Mouse (Mus musculus) liver, embryonic 13.5 days (tissue): ENCODE results near the gene Erbb4. TPM values are rescaled to one million over a fixed set of nuclear protein-coding genes. Genes with fewer than 3 reads are reported as not detected.

Source experiments
- ATAC-seq: fragments of 200-750 bp; cut with Nextera tagmentation; 2 replicates; pipeline ENCODE4 v1.8.0; 2017; ENCODE audit warnings: low read depth, mild to moderate bottlenecking, moderate number of reproducible peaks, moderate library complexity
- DNase-seq: peaks from one replicate; pipeline ENCODE4 v3.0.0; 2022
- H3K27ac ChIP-seq: fragments of 300-500 bp; sonication (generic); 2 replicates; pipeline ENCODE4 v1.5.1; 2015; ENCODE audit warnings: moderate library complexity, mild to moderate bottlenecking, inconsistent platforms
- H3K27me3 ChIP-seq: fragments of 300-500 bp; sonication (generic); 2 replicates; pipeline ENCODE4 v1.6.1; 2015; ENCODE audit warnings: mild to moderate bottlenecking, inconsistent platforms
- H3K36me3 ChIP-seq: fragments of 300-500 bp; sonication (generic); 2 replicates; pipeline ENCODE4 v1.6.1; 2015; ENCODE audit warnings: mild to moderate bottlenecking, inconsistent platforms
- H3K4me1 ChIP-seq: fragments of 300-500 bp; sonication (generic); replicated peaks from 2 replicates; pipeline ENCODE4 v1.6.1; 2015; ENCODE audit warnings: inconsistent platforms
- H3K4me2 ChIP-seq: fragments of 300-500 bp; sonication (generic); 2 replicates; pipeline ENCODE4 v1.6.1; 2015; ENCODE audit warnings: inconsistent platforms, mild to moderate bottlenecking, moderate library complexity
- H3K4me3 ChIP-seq: fragments of 300-500 bp; sonication (generic); replicated peaks from 2 replicates; pipeline ENCODE4 v1.5.1; 2015; ENCODE audit warnings: mild to moderate bottlenecking, inconsistent platforms
- H3K9ac ChIP-seq: fragments of 300-500 bp; sonication (generic); 2 replicates; pipeline ENCODE4 v1.6.1; 2015; ENCODE audit warnings: mild to moderate bottlenecking, inconsistent platforms
- H3K9me3 ChIP-seq: fragments of 300-500 bp; sonication (generic); replicated peaks from 2 replicates; pipeline ENCODE4 v1.6.1; 2016; ENCODE audit warnings: inconsistent platforms
- WGBS: fragments of 180-500 bp; shearing (Covaris S2); methylation state at CpG from one replicate; pipeline ENCODE4 v1.1.7; 2015; ENCODE audit not compliant: insufficient replicate concordance; 5-methylcytosine and 5-hydroxymethylcytosine counted together
- polyA plus RNA-seq: library from polyadenylated mRNA; unstranded; fragments of >200 nt; fragmentation: Nextera tagmentation; extraction: Ambion mirVana; gene quantifications from 2 replicates; pipeline ENCODE4 v1.2.1, GENCODE M21; 2015

Gene Erbb4
- polyA plus RNA-seq, 1 experiment from 2014 or later = not detected

DNA sequence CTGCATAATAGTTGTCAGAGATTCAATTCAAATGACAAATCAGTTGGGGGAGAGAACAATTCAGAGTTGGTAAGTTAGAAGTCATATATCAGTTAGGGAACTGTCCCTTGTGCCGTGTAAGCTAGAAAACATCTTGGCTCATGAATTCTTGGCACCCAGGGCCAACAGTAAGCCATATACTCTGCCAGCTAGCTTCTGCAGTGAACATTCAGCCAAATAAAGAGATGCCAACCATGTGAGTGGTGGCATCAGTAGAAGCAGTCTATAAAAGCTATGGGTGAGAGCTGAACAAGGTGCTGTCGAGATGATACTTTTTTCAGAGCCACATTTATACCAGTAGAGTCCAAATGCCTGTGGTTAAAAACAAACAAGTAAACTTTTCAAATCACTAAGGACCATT, 973.4 kb downstream of the Erbb4 start:
- no peaks in the 10 kb centered on the region for H3K27me3 ChIP-seq
- no peak overlapping the region for H3K4me3 ChIP-seq
- no peak overlapping the region for H3K9ac ChIP-seq
- H3K4me1 ChIP-seq = no peaks in the 10 kb centered on the region
- no peaks in the 10 kb centered on the region for H3K36me3 ChIP-seq
- ATAC-seq (no peak), DNase-seq (no peak)
- no peak overlapping the region for H3K27ac ChIP-seq
- WGBS = 65% methylated on average over 2 of the region's 2 CpGs
- no peaks in the 10 kb centered on the region for H3K9me3 ChIP-seq
- no peak overlapping the region for H3K4me2 ChIP-seq

DNA sequence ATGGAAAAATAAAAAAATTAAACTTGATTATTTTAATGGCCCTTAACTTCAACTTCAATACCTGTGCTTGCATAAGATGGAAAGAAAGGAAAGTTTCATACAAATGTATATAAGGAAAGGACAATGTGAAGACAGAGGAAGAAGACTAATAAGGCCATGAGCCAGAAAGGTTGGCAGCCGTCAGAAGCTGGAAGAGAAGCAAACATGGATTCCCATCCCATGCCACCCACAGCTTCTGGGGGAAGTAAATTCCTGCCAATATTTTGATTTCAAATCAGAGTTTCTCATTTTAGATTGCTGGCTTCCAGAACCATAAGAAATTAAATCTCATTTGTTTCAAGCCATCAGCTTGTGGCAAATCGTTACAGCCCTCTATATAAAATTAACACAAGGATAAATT, 984.3 kb downstream of the Erbb4 start:
- H3K27ac ChIP-seq = no peak overlapping the region
- 70% methylated on average over 2 of the region's 2 CpGs for WGBS
- no peak overlapping the region for H3K4me2 ChIP-seq
- no peaks in the 10 kb centered on the region for H3K27me3 ChIP-seq
- no peak for DNase-seq
- ATAC-seq = no peak
- H3K36me3 ChIP-seq = no peaks in the 10 kb centered on the region
- H3K4me1 ChIP-seq = no peaks in the 10 kb centered on the region
- H3K9ac ChIP-seq = no peak overlapping the region
- H3K9me3 ChIP-seq = no peaks in the 10 kb centered on the region
- H3K4me3 ChIP-seq = no peak overlapping the region

DNA sequence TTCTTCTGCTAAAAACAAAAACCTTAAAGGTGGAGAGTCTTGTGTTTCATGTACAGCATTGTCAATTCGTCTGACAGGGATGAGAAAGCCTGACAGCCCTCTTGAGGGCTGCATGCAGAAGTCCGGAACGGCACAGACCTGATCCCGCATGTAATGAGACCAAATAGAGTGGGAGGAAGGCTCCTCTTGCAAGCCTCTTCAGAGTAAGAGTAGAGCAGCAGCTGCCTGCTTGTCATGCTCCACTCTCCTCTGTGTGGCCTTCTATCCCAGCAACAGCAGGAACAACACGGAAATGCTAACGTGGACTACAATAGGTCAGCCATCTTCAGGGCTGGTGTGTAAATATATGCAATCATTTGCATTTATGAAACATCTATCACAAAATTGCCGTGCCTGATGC, 987.5 kb downstream of the Erbb4 start:
- H3K27me3 ChIP-seq = no peaks in the 10 kb centered on the region
- ATAC-seq = no peak
- no peaks in the 10 kb centered on the region for H3K9me3 ChIP-seq
- H3K36me3 ChIP-seq = no peaks in the 10 kb centered on the region
- H3K4me1 ChIP-seq = no peaks in the 10 kb centered on the region
- no peak overlapping the region for H3K4me3 ChIP-seq
- 58% methylated on average over 7 of the region's 7 CpGs for WGBS
- H3K27ac ChIP-seq = no peak overlapping the region
- no peak overlapping the region for H3K9ac ChIP-seq
- no peak overlapping the region for H3K4me2 ChIP-seq
- DNase-seq = no peak

DNA sequence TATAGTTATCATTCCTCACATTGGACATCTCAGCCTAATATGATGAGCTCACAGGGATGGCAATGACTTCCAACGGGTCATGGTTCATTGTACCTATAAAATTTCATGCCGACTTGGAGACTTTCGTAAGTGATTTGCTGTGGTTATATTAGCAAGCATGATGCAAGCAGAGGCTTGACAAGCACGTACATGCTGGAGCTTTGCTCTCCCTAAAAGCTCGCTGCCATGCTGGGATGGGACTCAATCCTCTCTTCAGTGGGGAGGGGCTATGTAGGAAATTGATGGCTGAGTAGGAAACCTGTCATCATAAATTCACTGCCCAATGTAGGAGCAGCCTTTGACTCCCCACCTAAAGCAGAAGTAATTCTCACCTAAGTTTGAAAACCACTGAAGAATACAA, 992.1 kb downstream of the Erbb4 start:
- Histone ChIP-seq H3K27ac (no peak overlapping the region), H3K9ac (no peak overlapping the region), H3K27me3 (no peaks in the 10 kb centered on the region), H3K9me3 (no peaks in the 10 kb centered on the region), H3K4me2 (no peak overlapping the region), H3K36me3 (no peaks in the 10 kb centered on the region), H3K4me1 (no peaks in the 10 kb centered on the region), H3K4me3 (no peak overlapping the region)
- DNase-seq (no peak), ATAC-seq (no peak)
- 67% methylated on average over 5 of the region's 5 CpGs for WGBS

DNA sequence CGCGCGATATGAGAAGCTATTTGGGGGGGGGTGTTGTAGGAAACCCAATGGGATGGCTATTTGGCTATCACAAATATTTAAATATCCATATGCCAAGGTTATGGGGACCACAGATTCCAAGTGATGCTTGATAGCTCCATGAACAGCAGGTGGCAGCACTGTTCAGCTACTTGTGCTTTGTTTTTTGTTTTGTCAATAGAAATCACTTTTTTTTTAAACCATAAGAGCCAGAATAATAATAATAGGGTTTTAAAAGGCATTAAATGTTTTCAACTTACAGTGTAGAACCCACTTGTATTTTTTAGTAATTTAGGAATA, 1001.4 kb downstream of the Erbb4 start:
- 48% methylated on average over 3 of the region's 3 CpGs for WGBS
- no peak for ATAC-seq
- Histone ChIP-seq H3K9ac (no peak overlapping the region), H3K4me2 (no peak overlapping the region), H3K27me3 (no peaks in the 10 kb centered on the region), H3K4me3 (no peak overlapping the region), H3K9me3 (no peaks in the 10 kb centered on the region), H3K27ac (no peak overlapping the region), H3K4me1 (no peaks in the 10 kb centered on the region), H3K36me3 (no peaks in the 10 kb centered on the region)
- DNase-seq = no peak

DNA sequence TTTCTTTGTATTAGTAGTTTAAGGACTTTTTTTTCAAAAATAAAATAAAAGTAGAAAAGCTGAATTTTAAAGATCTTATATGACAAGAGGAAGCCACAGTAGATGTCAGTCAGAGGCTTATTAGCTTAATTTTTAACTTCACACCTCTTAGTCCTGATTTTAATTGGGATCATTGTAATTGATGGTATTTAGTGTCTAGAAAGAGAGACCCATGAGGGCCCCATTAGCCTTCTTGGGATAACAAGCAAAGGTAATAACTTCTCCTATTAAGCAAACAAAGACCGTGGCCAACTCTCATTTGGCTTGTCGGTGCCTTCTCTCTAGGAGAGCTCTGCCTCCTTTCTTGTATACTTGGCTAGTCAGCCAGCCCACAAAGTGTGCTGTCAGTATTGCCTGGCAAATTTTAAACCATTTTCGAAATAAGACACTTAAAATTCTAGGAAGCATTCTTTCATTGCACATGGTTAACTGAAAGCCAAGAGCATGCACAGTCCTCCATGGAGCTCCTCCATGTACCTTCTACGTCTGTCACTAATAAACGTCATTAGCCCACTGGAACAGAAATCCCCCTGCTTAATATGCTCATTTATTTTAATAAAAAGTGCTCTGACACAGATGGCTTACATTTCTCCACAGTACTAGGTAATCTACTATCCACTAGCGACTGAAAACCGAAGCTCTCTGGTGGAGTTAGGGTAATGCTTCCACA, 1001.9 kb downstream of the Erbb4 start:
- Histone ChIP-seq H3K4me3 (no peak overlapping the region), H3K36me3 (no peaks in the 10 kb centered on the region), H3K4me1 (no peaks in the 10 kb centered on the region), H3K9ac (no peak overlapping the region), H3K9me3 (no peaks in the 10 kb centered on the region), H3K27ac (no peak overlapping the region), H3K27me3 (no peaks in the 10 kb centered on the region), H3K4me2 (no peak overlapping the region)
- 63% methylated on average over 7 of the region's 7 CpGs for WGBS
- no peak for ATAC-seq
- no peak for DNase-seq

DNA sequence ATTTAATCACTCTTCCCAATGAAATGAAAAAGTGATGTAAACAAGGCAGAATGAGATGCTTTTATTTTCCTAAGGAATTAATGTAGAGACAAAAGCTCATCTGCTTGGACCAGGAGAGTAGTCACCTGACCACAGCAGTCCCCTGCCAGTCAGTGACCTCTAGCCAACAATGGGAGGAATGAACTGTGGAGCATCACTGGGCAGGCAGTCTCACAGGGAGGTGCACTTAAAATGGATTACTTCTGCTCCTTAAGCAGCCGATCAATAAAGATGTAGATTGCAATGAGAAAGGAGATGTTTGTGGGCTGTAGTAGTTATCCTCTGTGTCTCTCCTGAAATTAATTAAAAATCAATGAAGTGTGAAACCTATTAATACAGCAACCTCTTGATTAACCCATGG, 1018.2 kb downstream of the Erbb4 start:
- 55% methylated on average over 1 of the region's 1 CpGs for WGBS
- H3K4me3 ChIP-seq = no peak overlapping the region
- H3K9me3 ChIP-seq = no peaks in the 10 kb centered on the region
- ATAC-seq = no peak
- no peaks in the 10 kb centered on the region for H3K27me3 ChIP-seq
- H3K4me1 ChIP-seq = no peaks in the 10 kb centered on the region
- H3K9ac ChIP-seq = no peak overlapping the region
- no peak for DNase-seq
- H3K4me2 ChIP-seq = no peak overlapping the region
- H3K36me3 ChIP-seq = no peaks in the 10 kb centered on the region
- H3K27ac ChIP-seq = no peak overlapping the region

DNA sequence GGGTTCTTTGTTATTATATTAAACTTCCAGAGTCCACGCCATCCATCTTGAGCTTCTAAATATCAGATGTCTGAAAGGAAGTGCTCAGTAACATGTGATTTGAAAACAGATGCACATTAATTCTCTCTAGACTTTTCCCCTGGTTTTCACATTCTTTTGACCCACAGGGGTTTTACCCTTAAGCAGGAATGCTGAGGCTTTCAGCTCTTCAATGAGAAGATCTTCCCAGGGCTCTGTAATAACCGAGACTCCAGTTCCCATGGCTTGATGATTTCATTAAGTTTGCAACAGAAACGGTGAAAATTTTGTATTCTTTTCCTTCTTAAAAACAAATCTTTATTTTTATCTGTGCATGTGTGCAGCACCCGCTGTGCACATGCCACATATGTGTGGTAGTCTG, 1051.4 kb downstream of the Erbb4 start:
- H3K4me2 ChIP-seq = no peak overlapping the region
- no peak overlapping the region for H3K9ac ChIP-seq
- no peak overlapping the region for H3K4me3 ChIP-seq
- no peaks in the 10 kb centered on the region for H3K4me1 ChIP-seq
- H3K36me3 ChIP-seq = no peaks in the 10 kb centered on the region
- no peaks in the 10 kb centered on the region for H3K9me3 ChIP-seq
- ATAC-seq = no peak
- WGBS = 60% methylated on average over 4 of the region's 4 CpGs
- no peak overlapping the region for H3K27ac ChIP-seq
- H3K27me3 ChIP-seq = no peaks in the 10 kb centered on the region
- DNase-seq = no peak

DNA sequence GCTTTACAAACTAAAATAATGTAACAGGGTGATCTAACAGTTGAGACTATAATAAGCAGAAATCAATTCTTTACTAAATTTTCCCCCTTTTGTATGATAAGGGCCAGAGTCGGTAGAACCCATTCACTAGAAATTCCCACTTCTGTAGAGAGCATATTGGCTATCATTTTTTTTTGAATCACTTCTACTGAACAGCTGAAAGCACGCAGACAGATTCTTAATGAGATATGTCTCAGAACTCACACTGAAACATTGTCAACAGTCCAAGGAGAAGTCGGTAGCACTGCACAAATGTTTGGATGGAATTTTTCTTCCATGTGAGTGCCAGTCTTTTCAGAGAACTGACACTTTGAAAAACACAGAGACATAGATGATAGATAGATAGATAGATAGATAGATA, 1053.1 kb downstream of the Erbb4 start:
- no peaks in the 10 kb centered on the region for H3K27me3 ChIP-seq
- no peak overlapping the region for H3K4me3 ChIP-seq
- no peaks in the 10 kb centered on the region for H3K4me1 ChIP-seq
- no peak overlapping the region for H3K4me2 ChIP-seq
- ATAC-seq (no peak), DNase-seq (no peak)
- WGBS = 66% methylated on average over 3 of the region's 3 CpGs
- no peak overlapping the region for H3K27ac ChIP-seq
- no peaks in the 10 kb centered on the region for H3K36me3 ChIP-seq
- H3K9ac ChIP-seq = no peak overlapping the region
- H3K9me3 ChIP-seq = no peaks in the 10 kb centered on the region

DNA sequence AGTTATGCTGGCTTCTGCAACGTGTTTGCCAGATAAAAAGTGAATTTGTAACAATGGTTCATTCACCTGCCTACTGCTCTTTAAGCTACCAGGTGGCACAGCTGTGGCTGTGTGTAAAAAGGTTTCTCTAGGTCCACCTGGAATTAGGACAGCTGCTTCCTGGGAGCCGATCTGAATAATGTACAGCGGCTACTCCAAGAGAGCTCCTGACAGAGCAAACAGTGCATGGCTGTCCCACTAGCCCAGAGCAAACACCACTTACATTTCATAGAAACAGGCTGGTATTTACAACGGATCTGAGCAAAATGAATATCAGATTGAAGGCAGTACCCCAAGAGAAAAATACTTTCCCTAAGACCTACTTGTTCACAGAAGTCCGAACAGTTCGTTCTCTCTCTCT, 1058.0 kb downstream of the Erbb4 start:
- DNase-seq = no peak

DNA sequence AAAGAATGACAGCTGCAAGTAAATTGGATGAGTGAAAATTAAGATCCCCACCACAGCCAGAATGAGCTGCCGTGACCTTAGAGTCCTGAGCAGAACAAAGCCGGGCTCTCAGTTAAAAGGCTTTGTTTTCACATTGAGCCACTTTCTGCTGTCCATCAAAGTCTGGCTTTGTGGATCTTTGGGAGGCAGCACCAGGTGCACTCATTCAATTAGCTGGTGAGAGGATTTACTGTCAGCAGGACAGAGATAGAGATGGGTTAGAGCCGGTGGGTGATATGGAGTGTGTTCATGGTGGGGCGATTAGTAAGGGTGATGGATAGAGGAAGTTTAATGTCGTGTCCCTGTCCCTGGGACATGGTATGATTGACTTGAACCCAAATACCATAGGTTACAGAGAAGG, 1060.7 kb downstream of the Erbb4 start:
- Histone ChIP-seq H3K4me1 (no peaks in the 10 kb centered on the region), H3K27ac (no peak overlapping the region), H3K4me3 (no peak overlapping the region), H3K9ac (no peak overlapping the region), H3K9me3 (no peaks in the 10 kb centered on the region), H3K4me2 (no peak overlapping the region), H3K27me3 (no peaks in the 10 kb centered on the region), H3K36me3 (no peaks in the 10 kb centered on the region)
- WGBS = 31% methylated on average over 5 of the region's 5 CpGs
- ATAC-seq (no peak), DNase-seq (no peak)

More for the DNA sequence above, 1058.0 kb downstream of the Erbb4 start:
- H3K4me1 ChIP-seq = no peaks in the 10 kb centered on the region
- H3K4me3 ChIP-seq = no peak overlapping the region
- no peak overlapping the region for H3K4me2 ChIP-seq
- H3K27ac ChIP-seq = no peak overlapping the region
- H3K36me3 ChIP-seq = no peaks in the 10 kb centered on the region
- no peak for ATAC-seq
- H3K9me3 ChIP-seq = no peaks in the 10 kb centered on the region
- 68% methylated on average over 6 of the region's 6 CpGs for WGBS
- H3K9ac ChIP-seq = no peak overlapping the region
- no peaks in the 10 kb centered on the region for H3K27me3 ChIP-seq

DNA sequence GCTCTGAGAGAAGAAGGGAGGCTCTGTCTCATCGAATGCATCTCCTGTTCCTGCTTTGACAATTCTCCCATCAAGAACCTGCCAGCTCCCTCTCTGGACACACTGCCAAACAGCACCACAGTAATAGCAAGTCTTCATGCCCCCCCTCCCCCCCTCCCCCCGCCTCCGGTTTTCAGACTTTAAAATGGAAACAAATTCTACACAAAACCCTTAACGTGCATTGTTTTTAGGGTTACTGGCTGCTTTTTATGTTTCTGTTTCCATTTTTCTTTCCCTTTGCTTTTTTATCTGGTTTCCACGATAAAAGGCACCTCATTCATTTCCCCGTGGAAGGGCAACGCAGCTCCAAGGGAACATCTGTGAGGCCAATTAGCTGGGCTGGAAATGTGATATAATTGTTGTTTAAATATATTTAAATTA, 1061.3 kb downstream of the Erbb4 start:
- Histone ChIP-seq H3K9me3 (no peaks in the 10 kb centered on the region), H3K9ac (no peak overlapping the region), H3K36me3 (no peaks in the 10 kb centered on the region), H3K4me2 (peak overlapping the region; percentile 12; the same call in 1 of the 2 replicates), H3K4me3 (no peak overlapping the region), H3K27me3 (no peaks in the 10 kb centered on the region), H3K27ac (no peak overlapping the region), H3K4me1 (no peaks in the 10 kb centered on the region)
- ATAC-seq (no peak), DNase-seq (no peak)
- WGBS = 21% methylated on average over 7 of the region's 7 CpGs
